Mouse (Mus musculus) T-helper 17 cell (primary cell): ENCODE measurements around the gene Gm6337.
"Not testable (repeated sequence)": the region's sequence is repeated elsewhere in the genome, so short reads cannot be mapped to it uniquely, and the experiment has no call there.

Experiments
- in situ Hi-C, 2 experiments: fragments of 300-600 bp; cut with MboI, MseI; formaldehyde crosslinking; loops; 1 replicate in 1 of 2; 2 replicates in 1 of 2; pipeline ENCODE4 v1.15.1; 2025; ENCODE audit warnings: high pct_unique_total_duplicates in 2 of 2

The Gm6337 gene

DNA sequence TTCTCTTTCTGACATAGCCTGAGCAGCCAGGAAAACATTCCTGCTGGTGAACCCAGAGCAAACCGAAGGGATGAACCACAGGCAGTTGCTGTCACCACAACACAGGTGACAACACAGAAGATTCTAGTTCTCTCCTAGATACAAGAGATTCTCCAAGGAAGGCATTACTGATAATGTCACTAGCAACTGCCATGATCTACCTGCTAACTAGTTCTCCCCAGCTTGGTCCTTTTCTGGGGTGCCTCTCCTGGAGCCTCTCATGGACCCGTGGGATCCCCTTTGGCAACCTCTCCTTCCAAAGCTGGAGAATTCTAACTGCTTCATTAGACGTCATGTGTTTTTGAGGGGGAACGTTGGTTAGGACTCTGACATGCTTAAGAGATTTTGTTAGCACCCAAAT lies at the start of gene Gm6337:
Gene Gm6337, minus strand, starts transcription at position 101 of the 400 bp plus-strand sequence.
- in situ Hi-C loops, result loop anchor here in 1 of 2 experiments (5.0 to 10.0 kb wide), 3 partner anchors 1207 to 1976 kb away; partner anchors contain the start of genes Gm3115, Gm3159 and Gm3727

DNA sequence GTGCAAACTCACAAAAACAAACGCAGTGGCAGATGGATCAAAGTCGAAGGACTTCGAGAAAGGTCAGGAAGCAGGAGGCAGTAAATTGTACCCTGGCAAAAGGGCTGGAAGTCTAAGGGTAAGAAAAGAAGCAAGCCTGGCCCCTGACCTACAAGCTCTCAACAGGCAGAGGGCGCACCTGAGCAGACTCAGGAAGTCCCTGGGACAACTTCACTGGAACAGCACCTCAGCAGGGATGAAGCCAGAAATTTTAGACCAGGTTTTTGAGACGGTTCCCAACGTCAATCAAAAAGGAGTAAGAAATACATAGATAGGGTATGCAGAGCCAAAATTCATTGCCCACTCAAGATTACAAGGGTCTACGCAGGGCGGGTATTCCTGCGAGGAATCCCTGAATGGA lies 49.4 kb upstream of the Gm6337 start:
- in situ Hi-C loops, result loop anchor here (25.0 kb wide), 2 partner anchors 330 to 1380 kb away; partner anchors contain the start of genes Gm3594 (in 1 of the 2) and Gm3752 (in 1 of the 2)

DNA sequence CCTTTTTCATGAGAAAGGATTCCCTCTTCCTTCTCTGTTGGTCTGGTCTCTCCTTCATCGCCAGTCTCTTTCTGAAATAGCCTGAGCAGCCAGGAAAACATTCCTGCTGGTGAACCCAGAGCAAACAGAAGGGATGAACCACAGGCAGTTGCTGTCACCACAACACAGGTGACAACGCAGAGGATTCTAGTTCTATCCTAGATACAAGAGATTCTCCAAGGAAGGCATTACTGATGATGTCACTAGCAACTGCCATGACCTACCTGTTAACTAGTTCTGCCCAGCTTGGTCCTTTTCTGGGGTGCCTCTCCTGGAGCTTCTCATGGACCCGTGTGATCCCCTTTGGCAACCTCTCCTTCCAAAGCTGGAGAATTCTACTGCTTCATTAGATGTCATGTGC lies 35.8 kb upstream of the Gm6337 start, which contains the start of gene Gm8206:
Gene Gm8206, minus strand, starts transcription at position 101 of the 400 bp plus-strand sequence.
- in situ Hi-C loops, result not testable (repeated sequence)
